Mouse (Mus musculus): Measurements from ENCODE around the gene Crat. TPM values are rescaled to one million over a fixed set of nuclear protein-coding genes. Genes with fewer than 3 reads are reported as not detected.

Crat gene
- polyA plus RNA-seq, 1 experiment from 2014 or later = 24.0 TPM

DNA sequence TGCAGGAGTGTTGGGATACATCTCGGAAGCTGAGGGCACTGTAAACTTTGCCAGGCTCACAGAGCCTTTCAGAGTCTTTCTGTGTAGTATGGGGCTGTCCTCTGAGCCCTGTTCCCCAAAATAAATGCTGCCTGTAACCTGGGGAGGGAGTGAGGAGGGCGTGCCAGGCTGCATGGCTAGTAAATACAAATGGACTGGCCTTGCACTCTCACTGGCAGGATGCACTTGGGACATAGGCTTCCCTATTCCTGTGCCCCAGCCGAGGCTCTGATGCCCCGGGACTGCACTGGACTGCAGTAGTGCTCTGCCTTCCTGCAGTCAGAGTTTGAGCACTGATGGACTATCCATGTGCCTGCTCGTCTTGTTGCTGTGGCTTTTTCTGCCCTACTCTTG, 26.9 kb upstream of the Crat start:
- peaks cover 63% of the 10 kb centered on the region for H3K36me3 ChIP-seq (ENCODE audit: control insufficient read depth, insufficient read depth, low read length)
- WGBS = 61% methylated on average over 5 of the region's 5 CpGs
- peak overlapping the region; percentile 27 for H3K9ac ChIP-seq (replicated peaks; ENCODE audit: low read length)
- peak overlapping the region; percentile 87 for H3K27ac ChIP-seq (replicated peaks; ENCODE audit: low read depth, low read length)
- peaks cover 30% of the 10 kb centered on the region for H3K4me1 ChIP-seq (ENCODE audit: control insufficient read depth, insufficient read depth, low read length)
- ATAC-seq (ENCODE audit: low FRiP score, low TSS enrichment) (no peak), DNase-seq (no peak)
- no peaks in the 10 kb centered on the region for H3K27me3 ChIP-seq (ENCODE audit: control insufficient read depth, insufficient read depth, low read length)
- no peaks in the 10 kb centered on the region for H3K9me3 ChIP-seq (ENCODE audit: control insufficient read depth, low read length)
- peak overlapping the region; percentile 33 for H3K4me2 ChIP-seq (ENCODE audit: low read length)
- no peak overlapping the region for H3K4me3 ChIP-seq (replicated peaks; ENCODE audit: low read depth, low read length)

DNA sequence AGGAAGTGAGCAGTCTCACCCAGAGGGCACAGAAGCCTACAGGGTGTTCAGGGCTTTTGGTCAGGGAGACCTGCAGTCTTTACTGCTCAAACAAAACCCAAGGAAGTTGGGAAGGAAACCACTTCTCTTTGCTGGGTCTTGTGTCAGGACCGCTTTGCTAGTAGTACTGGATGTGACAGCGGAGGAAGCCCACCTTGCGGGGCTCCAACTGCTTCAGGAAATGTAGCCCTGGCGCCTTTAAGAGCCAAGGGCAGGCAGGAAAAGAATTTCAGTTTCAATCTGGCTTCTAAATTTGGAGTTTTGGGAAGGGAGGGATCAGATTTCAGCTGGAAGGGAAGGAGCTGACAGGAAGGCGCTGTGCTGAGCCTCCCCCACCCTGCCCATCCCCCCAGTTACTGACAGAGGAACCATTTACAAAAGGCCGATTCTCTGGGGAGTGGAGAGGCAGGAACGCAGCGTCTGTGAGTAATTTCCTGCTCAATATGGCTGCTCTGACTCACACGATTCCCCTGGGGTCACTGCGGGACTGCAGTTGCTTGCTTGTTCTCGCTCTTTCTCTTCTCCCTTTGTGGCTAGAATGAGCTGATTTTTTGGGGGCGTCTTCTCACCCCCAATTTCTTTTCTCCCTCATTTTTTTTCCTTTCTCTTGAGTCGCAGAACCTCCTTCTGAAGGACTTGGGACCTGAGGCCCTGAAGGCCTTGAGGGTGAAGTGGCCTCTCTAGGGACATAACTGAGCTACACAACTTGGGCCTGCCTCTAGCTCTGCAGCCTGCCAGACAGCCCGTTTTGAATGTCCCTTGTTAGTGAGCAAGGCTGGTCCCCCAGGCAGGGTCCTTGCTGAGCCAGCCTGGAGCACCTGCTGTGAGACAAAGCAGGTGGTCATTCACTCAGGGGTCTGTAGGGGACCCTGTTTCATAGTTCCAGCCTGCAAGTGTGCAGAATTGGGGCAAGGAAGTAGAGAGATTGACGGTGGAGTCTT, 26.2 kb upstream of the Crat start:
- peak; percentile 65 for ATAC-seq (ENCODE audit: low FRiP score, low TSS enrichment)
- no peak overlapping the region for H3K4me3 ChIP-seq (replicated peaks; ENCODE audit: low read depth, low read length)

DNA sequence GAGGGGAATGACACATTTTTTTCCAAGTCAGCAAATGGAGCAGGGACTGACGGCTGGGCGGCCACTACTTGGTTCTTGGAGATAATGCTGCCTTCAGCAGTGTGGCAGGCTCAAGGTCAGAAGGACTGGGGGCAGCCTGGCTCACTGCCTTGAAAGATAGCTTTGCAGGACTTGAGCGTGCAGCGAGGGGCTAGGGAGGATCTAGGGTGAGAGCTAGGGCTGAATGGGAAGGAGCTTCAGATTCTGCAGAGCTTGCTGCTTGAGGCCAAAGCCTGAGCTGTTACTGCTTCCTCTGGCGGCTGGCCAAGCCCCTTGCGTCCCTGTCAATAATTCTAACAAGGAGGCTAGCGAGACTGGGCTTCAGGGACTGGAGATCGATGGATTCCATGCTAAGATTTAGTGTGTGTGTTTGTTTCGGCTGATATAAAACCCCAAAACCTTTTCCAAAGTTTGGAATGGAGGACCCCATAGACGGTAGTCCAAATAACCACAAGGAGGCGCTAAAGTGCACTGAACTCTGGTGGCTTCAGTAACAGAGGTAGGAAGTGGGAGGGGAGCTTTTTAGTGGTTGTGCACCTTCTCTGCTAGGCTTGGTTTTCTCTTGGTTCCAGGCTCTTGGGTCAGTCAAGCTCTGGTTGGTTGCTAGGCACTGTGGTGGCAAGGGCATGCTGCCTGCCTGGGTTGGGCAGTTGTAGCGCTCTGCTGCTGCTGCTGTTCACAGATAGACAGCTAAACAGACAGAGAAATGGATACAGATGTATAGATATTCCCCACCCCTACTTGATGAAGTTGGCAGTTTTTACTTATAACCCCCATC, 25.3 kb upstream of the Crat start:
- DNase-seq = peak; percentile 94
- peak; percentile 53; the same call in 1 of the 2 replicates for ATAC-seq (ENCODE audit: low FRiP score, low TSS enrichment)
- Histone ChIP-seq H3K27me3 (ENCODE audit: control insufficient read depth, insufficient read depth, low read length) (no peaks in the 10 kb centered on the region), H3K4me1 (ENCODE audit: control insufficient read depth, insufficient read depth, low read length) (peaks cover 30% of the 10 kb centered on the region), H3K9me3 (ENCODE audit: control insufficient read depth, low read length) (no peaks in the 10 kb centered on the region), H3K9ac (replicated peaks; ENCODE audit: low read length) (0 out of 2 replicates have a peak overlapping the region, but pooled peaks have one; percentile 7), H3K27ac (replicated peaks; ENCODE audit: low read depth, low read length) (peak overlapping the region; percentile 87), H3K36me3 (ENCODE audit: control insufficient read depth, insufficient read depth, low read length) (peaks cover 61% of the 10 kb centered on the region), H3K4me3 (replicated peaks; ENCODE audit: low read depth, low read length) (no peak overlapping the region), H3K4me2 (ENCODE audit: low read length) (peak overlapping the region; percentile 33)
- 18% methylated on average over 12 of the region's 12 CpGs for WGBS

More for the DNA sequence above, 26.2 kb upstream of the Crat start:
- peak overlapping the region; percentile 33 for H3K4me2 ChIP-seq (ENCODE audit: low read length)
- 6% methylated on average over 15 of the region's 15 CpGs for WGBS
- H3K36me3 ChIP-seq (ENCODE audit: control insufficient read depth, insufficient read depth, low read length) = peaks cover 66% of the 10 kb centered on the region
- H3K4me1 ChIP-seq (ENCODE audit: control insufficient read depth, insufficient read depth, low read length) = peaks cover 30% of the 10 kb centered on the region
- H3K27me3 ChIP-seq (ENCODE audit: control insufficient read depth, insufficient read depth, low read length) = no peaks in the 10 kb centered on the region
- peak overlapping the region; percentile 87 for H3K27ac ChIP-seq (replicated peaks; ENCODE audit: low read depth, low read length)
- peak; percentile 95 for DNase-seq
- no peaks in the 10 kb centered on the region for H3K9me3 ChIP-seq (ENCODE audit: control insufficient read depth, low read length)
- H3K9ac ChIP-seq (replicated peaks; ENCODE audit: low read length) = peak overlapping the region; percentile 27

DNA sequence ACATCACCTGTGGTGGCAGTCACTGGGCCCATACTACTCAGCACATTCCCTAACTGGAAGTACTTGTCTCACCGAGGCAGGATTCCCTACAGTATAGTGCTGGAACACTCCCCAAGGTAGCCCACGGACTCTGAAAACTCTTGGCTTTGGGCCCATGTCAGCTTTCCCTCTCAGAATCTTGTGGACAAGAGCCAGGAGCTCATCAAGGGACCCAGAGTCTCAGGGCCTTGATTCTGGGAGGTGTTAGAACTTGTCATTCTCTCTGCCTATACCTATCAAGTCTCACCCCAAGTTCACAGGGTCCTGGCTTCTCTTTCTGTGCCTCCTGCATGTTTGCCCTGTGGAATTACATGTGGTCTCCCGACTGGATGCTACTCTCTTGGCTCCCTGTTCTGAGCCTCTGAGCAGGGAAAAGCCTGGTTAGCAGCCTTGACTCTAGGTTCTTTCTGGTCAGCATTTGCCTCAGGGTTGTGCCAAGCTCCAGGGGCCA, 24.6 kb upstream of the Crat start:
- Histone ChIP-seq H3K9me3 (ENCODE audit: control insufficient read depth, low read length) (no peaks in the 10 kb centered on the region), H3K9ac (replicated peaks; ENCODE audit: low read length) (0 out of 2 replicates have a peak overlapping the region, but pooled peaks have one; percentile 7), H3K4me1 (ENCODE audit: control insufficient read depth, insufficient read depth, low read length) (peaks cover 30% of the 10 kb centered on the region), H3K27ac (replicated peaks; ENCODE audit: low read depth, low read length) (peak overlapping the region; percentile 87), H3K27me3 (ENCODE audit: control insufficient read depth, insufficient read depth, low read length) (no peaks in the 10 kb centered on the region), H3K4me2 (ENCODE audit: low read length) (no peak overlapping the region), H3K4me3 (replicated peaks; ENCODE audit: low read depth, low read length) (no peak overlapping the region), H3K36me3 (ENCODE audit: control insufficient read depth, insufficient read depth, low read length) (peaks cover 58% of the 10 kb centered on the region)
- no peak for DNase-seq
- 68% methylated on average over 3 of the region's 3 CpGs for WGBS
- ATAC-seq (ENCODE audit: low FRiP score, low TSS enrichment) = no peak

DNA sequence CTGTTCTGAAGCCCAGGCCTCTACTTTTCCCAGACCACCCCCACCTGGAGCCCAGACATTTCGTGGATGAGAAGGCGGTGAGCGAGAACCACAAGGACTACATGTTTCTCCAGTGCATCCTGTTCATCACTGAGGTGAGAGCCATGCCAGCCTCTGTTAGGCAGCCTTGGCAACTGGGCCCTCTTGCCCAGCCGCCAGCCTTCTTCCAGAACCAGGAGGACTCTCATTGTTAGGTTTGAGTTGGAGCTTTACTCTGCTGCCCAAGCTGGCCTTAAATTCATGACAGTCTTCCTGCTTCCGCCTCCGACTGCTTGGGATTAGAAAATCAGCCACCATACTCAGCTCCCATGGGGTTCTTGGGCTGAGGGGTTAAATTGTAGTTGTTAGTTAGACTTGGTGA, 24.0 kb upstream of the Crat start:
- H3K4me2 ChIP-seq (ENCODE audit: low read length) = no peak overlapping the region
- no peak for ATAC-seq (ENCODE audit: low FRiP score, low TSS enrichment)
- DNase-seq = no peak
- H3K27me3 ChIP-seq (ENCODE audit: control insufficient read depth, insufficient read depth, low read length) = no peaks in the 10 kb centered on the region
- H3K4me1 ChIP-seq (ENCODE audit: control insufficient read depth, insufficient read depth, low read length) = peaks cover 30% of the 10 kb centered on the region
- H3K4me3 ChIP-seq (replicated peaks; ENCODE audit: low read depth, low read length) = no peak overlapping the region
- 96% methylated on average over 6 of the region's 6 CpGs for WGBS
- H3K9ac ChIP-seq (replicated peaks; ENCODE audit: low read length) = no peak overlapping the region
- peaks cover 57% of the 10 kb centered on the region for H3K36me3 ChIP-seq (ENCODE audit: control insufficient read depth, insufficient read depth, low read length)
- no peaks in the 10 kb centered on the region for H3K9me3 ChIP-seq (ENCODE audit: control insufficient read depth, low read length)
- 0 out of 2 replicates have a peak overlapping the region, but pooled peaks have one; percentile 87 for H3K27ac ChIP-seq (replicated peaks; ENCODE audit: low read depth, low read length)

DNA sequence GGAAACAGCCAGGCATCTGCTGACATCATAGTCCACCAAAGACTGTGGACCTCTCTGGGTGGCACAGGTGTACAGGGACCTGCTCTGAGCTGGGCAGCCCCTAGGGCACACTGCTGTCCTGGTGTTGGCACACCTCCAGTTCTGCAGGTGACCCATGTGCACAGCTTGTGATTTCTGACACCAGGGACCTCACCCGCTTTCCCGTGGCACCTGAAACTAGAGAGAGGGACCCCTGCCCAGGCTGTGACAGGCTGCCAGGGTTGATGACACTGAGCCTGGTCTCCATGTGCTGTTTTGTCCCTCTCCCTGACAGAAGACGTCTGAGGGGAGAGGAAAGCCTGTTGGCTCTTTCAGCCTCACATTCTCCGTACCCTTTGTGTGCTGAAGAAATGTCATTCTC, 22.2 kb upstream of the Crat start:
- Histone ChIP-seq H3K4me3 (replicated peaks; ENCODE audit: low read depth, low read length) (no peak overlapping the region), H3K4me2 (ENCODE audit: low read length) (no peak overlapping the region), H3K27me3 (ENCODE audit: control insufficient read depth, insufficient read depth, low read length) (no peaks in the 10 kb centered on the region), H3K9me3 (ENCODE audit: control insufficient read depth, low read length) (no peaks in the 10 kb centered on the region), H3K36me3 (ENCODE audit: control insufficient read depth, insufficient read depth, low read length) (peaks cover 59% of the 10 kb centered on the region), H3K4me1 (ENCODE audit: control insufficient read depth, insufficient read depth, low read length) (peaks cover 24% of the 10 kb centered on the region), H3K27ac (replicated peaks; ENCODE audit: low read depth, low read length) (no peak overlapping the region), H3K9ac (replicated peaks; ENCODE audit: low read length) (no peak overlapping the region)
- DNase-seq = no peak
- no peak for ATAC-seq (ENCODE audit: low FRiP score, low TSS enrichment)
- 96% methylated on average over 4 of the region's 4 CpGs for WGBS

DNA sequence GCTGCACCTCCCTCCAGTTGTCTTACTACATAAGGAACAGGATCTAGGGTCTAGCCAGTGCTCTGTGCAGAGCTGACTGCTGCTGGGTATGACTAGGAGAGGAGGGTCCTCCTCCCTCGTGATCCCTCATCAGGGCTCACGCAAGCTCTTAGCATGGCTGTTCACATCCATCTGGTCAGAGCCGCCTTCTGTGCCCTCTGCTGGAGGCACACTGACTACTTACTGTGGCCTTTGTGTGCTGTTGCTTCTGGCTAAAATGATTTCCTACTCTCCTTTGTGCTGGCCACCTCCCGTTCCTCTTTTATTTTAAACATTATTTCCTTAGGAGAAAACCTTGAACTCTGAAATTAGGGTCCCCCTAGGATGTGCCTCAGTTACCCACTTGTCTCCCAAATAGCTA, 21.2 kb upstream of the Crat start:
- 81% methylated on average over 4 of the region's 4 CpGs for WGBS
- Histone ChIP-seq H3K4me1 (ENCODE audit: control insufficient read depth, insufficient read depth, low read length) (peaks cover 15% of the 10 kb centered on the region), H3K4me3 (replicated peaks; ENCODE audit: low read depth, low read length) (no peak overlapping the region), H3K9me3 (ENCODE audit: control insufficient read depth, low read length) (no peaks in the 10 kb centered on the region), H3K27ac (replicated peaks; ENCODE audit: low read depth, low read length) (no peak overlapping the region), H3K27me3 (ENCODE audit: control insufficient read depth, insufficient read depth, low read length) (no peaks in the 10 kb centered on the region), H3K9ac (replicated peaks; ENCODE audit: low read length) (no peak overlapping the region), H3K4me2 (ENCODE audit: low read length) (no peak overlapping the region), H3K36me3 (ENCODE audit: control insufficient read depth, insufficient read depth, low read length) (peaks cover 68% of the 10 kb centered on the region)
- DNase-seq (no peak), ATAC-seq (ENCODE audit: low FRiP score, low TSS enrichment) (no peak)

DNA sequence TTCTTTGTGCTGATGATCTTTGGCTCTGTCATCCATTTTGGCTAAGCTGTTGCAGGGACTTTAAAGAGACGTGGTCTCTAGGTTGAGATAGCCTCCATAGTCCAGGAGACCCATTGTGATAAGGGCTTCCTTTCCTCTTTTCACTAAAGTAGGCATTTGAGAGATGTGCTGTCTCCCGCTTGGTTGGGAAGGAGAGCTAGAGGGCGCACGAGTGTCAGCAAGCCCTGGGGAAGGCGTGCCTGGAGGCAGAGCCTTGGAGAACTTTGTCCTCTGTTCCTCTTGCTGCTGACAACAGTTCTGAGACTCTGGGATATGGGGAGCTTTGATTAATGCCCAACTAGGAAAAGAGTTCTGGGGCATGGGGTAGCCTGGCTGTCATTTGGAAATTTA, 20.5 kb upstream of the Crat start:
- no peak overlapping the region for H3K4me3 ChIP-seq (replicated peaks; ENCODE audit: low read depth, low read length)
- H3K4me1 ChIP-seq (ENCODE audit: control insufficient read depth, insufficient read depth, low read length) = peaks cover 9% of the 10 kb centered on the region
- H3K4me2 ChIP-seq (ENCODE audit: low read length) = no peak overlapping the region
- no peak for ATAC-seq (ENCODE audit: low FRiP score, low TSS enrichment)
- no peaks in the 10 kb centered on the region for H3K27me3 ChIP-seq (ENCODE audit: control insufficient read depth, insufficient read depth, low read length)
- H3K27ac ChIP-seq (replicated peaks; ENCODE audit: low read depth, low read length) = no peak overlapping the region
- no peaks in the 10 kb centered on the region for H3K9me3 ChIP-seq (ENCODE audit: control insufficient read depth, low read length)
- 79% methylated on average over 5 of the region's 5 CpGs for WGBS
- no peak for DNase-seq
- H3K36me3 ChIP-seq (ENCODE audit: control insufficient read depth, insufficient read depth, low read length) = peaks cover 74% of the 10 kb centered on the region
- H3K9ac ChIP-seq (replicated peaks; ENCODE audit: low read length) = no peak overlapping the region
